Mouse (Mus musculus): Measurements from ENCODE around the gene Rpl18a. TPM values are rescaled to one million over a fixed set of nuclear protein-coding genes. Genes with fewer than 3 reads are reported as not detected.

Gene Rpl18a
- polyA plus RNA-seq, 1 experiment = 3,709 TPM

DNA sequence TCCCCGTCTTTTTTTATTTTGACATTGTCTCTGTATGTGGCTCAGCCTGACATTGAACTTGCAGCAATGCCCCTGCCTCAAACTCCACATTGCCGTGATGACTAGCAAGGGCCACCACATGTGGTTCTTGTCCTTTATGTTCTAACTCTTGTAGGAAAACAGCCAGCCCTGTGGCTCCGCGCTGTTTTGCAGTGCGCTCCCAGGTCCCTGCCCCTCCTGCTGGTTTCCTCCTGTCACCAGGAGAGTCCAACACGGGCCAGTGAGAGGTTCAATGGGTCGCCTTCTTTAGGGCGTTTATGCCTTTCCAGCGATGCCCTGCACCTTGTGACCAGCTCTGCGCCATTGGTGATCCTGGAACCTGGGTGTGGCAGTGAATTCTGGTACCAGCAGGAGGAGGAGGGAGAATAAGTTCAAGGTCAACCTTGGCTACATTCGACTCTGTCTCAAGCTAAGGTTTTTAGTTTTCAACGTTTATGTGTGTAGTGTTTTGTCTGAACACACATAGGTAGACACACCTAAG is 31.2 kb downstream of the Rpl18a start:
- DNase-seq = no peak
- peaks cover 3% of the 10 kb centered on the region; the same call in 1 of the 2 replicates for H3K27me3 ChIP-seq (replicated peaks; ENCODE audit: control insufficient read depth, insufficient read depth, low read length)
- peak overlapping the region; percentile 6; the same call in 1 of the 2 replicates for H3K4me3 ChIP-seq (ENCODE audit: insufficient read depth, low read depth, low read length)
- H3K4me1 ChIP-seq (ENCODE audit: control insufficient read depth, insufficient read depth, low read length) = peaks cover 10% of the 10 kb centered on the region
- WGBS = 4% methylated on average over 12 of the region's 12 CpGs
- H3K27ac ChIP-seq (ENCODE audit: insufficient read depth, low read depth, low read length) = peak overlapping the region; percentile 5; the same call in 1 of the 2 replicates
- TF ChIP-seq POLR2A (IDR thresholded peaks at IDR 0.05; ENCODE audit: low read depth, low read length) = no peak
- TF ChIP-seq CTCF (conservative IDR thresholded peaks at IDR 0.05; ENCODE audit: insufficient read depth, insufficient read length, low read depth, low read length) = no peak
- H3K36me3 ChIP-seq (ENCODE audit: control insufficient read depth, insufficient read depth, low read length) = no peaks in the 10 kb centered on the region

- TF ChIP-seq CTCF (conservative IDR thresholded peaks at IDR 0.05; ENCODE audit: insufficient read depth, insufficient read length, low read depth, low read length) = no peak
- TF ChIP-seq POLR2A (IDR thresholded peaks at IDR 0.05; ENCODE audit: low read depth, low read length) = no peak
- H3K27me3 ChIP-seq (replicated peaks; ENCODE audit: control insufficient read depth, insufficient read depth, low read length) = peaks cover 3% of the 10 kb centered on the region; the same call in 1 of the 2 replicates
- peak overlapping the region; percentile 5; the same call in 1 of the 2 replicates for H3K27ac ChIP-seq (ENCODE audit: insufficient read depth, low read depth, low read length)
- H3K4me1 ChIP-seq (ENCODE audit: control insufficient read depth, insufficient read depth, low read length) = peaks cover 10% of the 10 kb centered on the region
- no peaks in the 10 kb centered on the region for H3K36me3 ChIP-seq (ENCODE audit: control insufficient read depth, insufficient read depth, low read length)
- under 1% methylated on average over 46 of the region's 46 CpGs for WGBS
- DNase-seq = peak; percentile 100
- H3K4me3 ChIP-seq (ENCODE audit: insufficient read depth, low read depth, low read length) = peak overlapping the region; percentile 55
Measured at GRCm38 (mm10) chr8:70865350-70866000, 31.7 kb downstream of the Rpl18a start.

DNA sequence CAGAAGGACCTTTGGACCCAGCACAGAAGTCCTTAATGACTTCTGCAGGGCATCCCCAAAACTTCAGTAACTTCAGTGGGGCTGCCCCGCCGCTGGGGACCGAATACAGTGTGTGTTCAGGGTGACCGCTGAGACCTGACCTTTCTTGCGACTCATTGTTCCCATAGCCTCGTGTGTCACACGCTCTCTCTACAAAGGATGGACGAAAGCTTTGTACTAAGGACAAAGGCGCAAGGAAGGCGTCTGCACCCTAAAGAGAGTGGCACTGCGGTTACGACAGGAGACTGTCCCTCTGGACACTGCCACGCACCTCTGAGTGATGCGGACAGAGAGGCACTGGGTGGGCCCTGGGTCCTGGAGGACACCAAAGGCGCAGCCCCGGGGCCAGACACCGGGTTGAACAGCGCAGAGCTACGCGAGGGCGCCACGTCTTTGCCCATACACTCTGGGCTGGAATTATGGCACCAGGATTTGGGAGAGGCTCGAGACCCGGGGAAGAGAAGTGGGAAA is 32.4 kb downstream of the Rpl18a start:
- H3K4me3 ChIP-seq (ENCODE audit: insufficient read depth, low read depth, low read length) = peak overlapping the region; percentile 55
- 10% methylated on average over 24 of the region's 24 CpGs for WGBS
- DNase-seq = no peak
- peaks cover 3% of the 10 kb centered on the region; the same call in 1 of the 2 replicates for H3K27me3 ChIP-seq (replicated peaks; ENCODE audit: control insufficient read depth, insufficient read depth, low read length)
- TF ChIP-seq CTCF (conservative IDR thresholded peaks at IDR 0.05; ENCODE audit: insufficient read depth, insufficient read length, low read depth, low read length) (no peak), POLR2A (IDR thresholded peaks at IDR 0.05; ENCODE audit: low read depth, low read length) (no peak)
- peaks cover 10% of the 10 kb centered on the region for H3K4me1 ChIP-seq (ENCODE audit: control insufficient read depth, insufficient read depth, low read length)
- no peak overlapping the region for H3K27ac ChIP-seq (ENCODE audit: insufficient read depth, low read depth, low read length)
- H3K36me3 ChIP-seq (ENCODE audit: control insufficient read depth, insufficient read depth, low read length) = no peaks in the 10 kb centered on the region

- TF ChIP-seq POLR2A (IDR thresholded peaks at IDR 0.05; ENCODE audit: low read depth, low read length) = no peak
- TF ChIP-seq CTCF (conservative IDR thresholded peaks at IDR 0.05; ENCODE audit: insufficient read depth, insufficient read length, low read depth, low read length) = no peak
- DNase-seq = peak; percentile 28
- WGBS = 3% methylated on average over 45 of the region's 46 CpGs
- Histone ChIP-seq H3K4me3 (ENCODE audit: insufficient read depth, low read depth, low read length) (no peak overlapping the region), H3K27me3 (replicated peaks; ENCODE audit: control insufficient read depth, insufficient read depth, low read length) (peaks cover 3% of the 10 kb centered on the region; the same call in 1 of the 2 replicates), H3K27ac (ENCODE audit: insufficient read depth, low read depth, low read length) (no peak overlapping the region), H3K4me1 (ENCODE audit: control insufficient read depth, insufficient read depth, low read length) (peaks cover 7% of the 10 kb centered on the region), H3K36me3 (ENCODE audit: control insufficient read depth, insufficient read depth, low read length) (no peaks in the 10 kb centered on the region)
Measured at GRCm38 (mm10) chr8:70863956-70864711, 33.1 kb downstream of the Rpl18a start.

DNA sequence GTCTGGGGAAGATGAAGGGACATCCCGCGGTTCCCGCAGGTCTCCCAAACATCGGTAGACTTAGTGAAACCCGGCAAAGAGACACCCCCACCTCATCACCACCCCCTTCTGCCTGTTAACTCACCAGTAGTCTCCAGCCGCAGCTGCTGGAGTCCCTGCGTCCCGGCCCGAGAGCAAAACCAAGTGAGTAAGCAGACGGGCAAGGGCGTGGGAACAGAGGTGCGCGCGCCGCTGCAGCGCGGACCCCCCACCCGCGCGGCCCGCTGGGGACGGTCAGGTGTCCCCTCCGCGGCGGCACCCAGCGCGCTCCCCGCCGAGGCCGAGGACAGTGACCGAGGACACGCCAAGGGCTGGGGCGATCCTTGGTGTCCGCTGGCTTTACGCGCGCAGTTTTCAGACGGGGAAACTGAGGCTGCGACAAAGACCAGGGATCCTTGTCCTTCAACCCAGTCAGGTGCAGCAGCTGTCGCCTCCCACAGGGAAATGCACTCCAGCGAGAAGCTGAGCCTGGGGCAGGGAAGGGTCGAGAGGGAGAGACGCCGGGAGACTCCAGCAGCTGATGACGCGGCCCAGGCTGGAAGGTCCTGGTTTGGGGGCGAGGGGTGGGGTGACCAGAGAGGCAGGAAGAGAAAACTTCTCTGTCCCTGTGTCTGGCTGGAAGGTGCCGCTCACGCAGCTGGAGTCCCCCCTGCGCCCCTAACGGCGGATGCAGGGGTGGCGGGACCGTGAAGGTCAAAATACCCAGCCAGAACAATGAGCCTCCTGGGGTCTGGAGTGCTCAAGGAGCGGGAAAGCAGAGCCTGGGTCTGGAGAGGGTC is 34.2 kb downstream of the Rpl18a start, which contains the start of gene Kcnn1:
TSS of gene Kcnn1 (minus strand) at position 435 of the 818 bp plus-strand sequence.
- peaks cover 7% of the 10 kb centered on the region for H3K4me1 ChIP-seq (ENCODE audit: control insufficient read depth, insufficient read depth, low read length)
- TF ChIP-seq CTCF (conservative IDR thresholded peaks at IDR 0.05; ENCODE audit: insufficient read depth, insufficient read length, low read depth, low read length) (no peak), POLR2A (IDR thresholded peaks at IDR 0.05; ENCODE audit: low read depth, low read length) (no peak)
- peaks cover 3% of the 10 kb centered on the region; the same call in 1 of the 2 replicates for H3K27me3 ChIP-seq (replicated peaks; ENCODE audit: control insufficient read depth, insufficient read depth, low read length)
- no peaks in the 10 kb centered on the region for H3K36me3 ChIP-seq (ENCODE audit: control insufficient read depth, insufficient read depth, low read length)
- H3K27ac ChIP-seq (ENCODE audit: insufficient read depth, low read depth, low read length) = no peak within 1 kb of the TSS
- peak within 1 kb of the TSS; percentile 42 for H3K4me3 ChIP-seq (ENCODE audit: insufficient read depth, low read depth, low read length)
- WGBS = 2% methylated on average over 55 of the region's 55 CpGs
- DNase-seq = no peak

DNA sequence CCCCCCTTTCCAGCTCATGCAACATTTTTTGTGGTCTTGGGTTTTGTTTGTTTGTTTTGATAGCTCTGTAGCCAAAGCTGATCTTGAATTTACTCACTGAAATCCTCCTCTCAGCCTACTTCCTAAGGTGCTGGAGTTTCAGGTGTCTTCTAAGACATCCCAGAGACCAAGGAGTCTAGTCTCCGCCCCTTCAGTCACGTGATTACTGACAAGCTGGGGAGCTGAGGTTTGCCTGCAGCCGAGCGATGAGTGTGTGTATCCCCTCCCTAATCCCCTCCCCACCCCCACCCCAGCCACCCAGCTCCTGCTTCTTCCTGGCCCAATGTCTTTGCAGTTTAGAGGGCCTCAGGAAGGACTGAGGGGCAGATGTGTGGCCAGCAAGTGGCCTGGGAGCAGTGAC is 39.7 kb downstream of the Rpl18a start:
- no peaks in the 10 kb centered on the region; the same call in 1 of the 2 replicates for H3K4me1 ChIP-seq (ENCODE audit: control insufficient read depth, insufficient read depth, low read length)
- H3K27me3 ChIP-seq (replicated peaks; ENCODE audit: control insufficient read depth, insufficient read depth, low read length) = peaks cover under 1% of the 10 kb centered on the region; the same call in 1 of the 2 replicates
- WGBS = 54% methylated on average over 4 of the region's 4 CpGs
- H3K4me3 ChIP-seq (ENCODE audit: insufficient read depth, low read depth, low read length) = no peak overlapping the region
- H3K27ac ChIP-seq (ENCODE audit: insufficient read depth, low read depth, low read length) = no peak overlapping the region
- DNase-seq = no peak
- H3K36me3 ChIP-seq (ENCODE audit: control insufficient read depth, insufficient read depth, low read length) = no peaks in the 10 kb centered on the region
- TF ChIP-seq POLR2A (IDR thresholded peaks at IDR 0.05; ENCODE audit: low read depth, low read length) (no peak), CTCF (conservative IDR thresholded peaks at IDR 0.05; ENCODE audit: insufficient read depth, insufficient read length, low read depth, low read length) (no peak)

Data from kidney, adult 2 months (tissue).